Mouse (Mus musculus): ENCODE measurements around the gene Unc13b.

The Unc13b gene

GRCm38 (mm10) chr4:43038567-43039495 is 19.9 kb upstream of the Unc13b start:
- DNase-seq = peak; percentile 46 to 52

- peak in 1 of 2 experiments; percentile 7 for DNase-seq
Measured at GRCm38 (mm10) chr4:43039609-43040008, 19.1 kb upstream of the Unc13b start.

- DNase-seq = peak; percentile 99
Measured at GRCm38 (mm10) chr4:43040114-43040572, 18.6 kb upstream of the Unc13b start.

- DNase-seq = no peak
Measured at GRCm38 (mm10) chr4:43040881-43041547, 17.7 kb upstream of the Unc13b start.

GRCm38 (mm10) chr4:43043644-43044357 is 15.0 kb upstream of the Unc13b start:
- DNase-seq = peak; percentile 77 to 81

GRCm38 (mm10) chr4:43044673-43045072 is 14.1 kb upstream of the Unc13b start:
- DNase-seq = peak; percentile 57 to 75

GRCm38 (mm10) chr4:43045285-43045658 is 13.5 kb upstream of the Unc13b start:
- DNase-seq = peak in 1 of 2 experiments; percentile 63

GRCm38 (mm10) chr4:43045659-43046302 is 13.0 kb upstream of the Unc13b start, which contains the start of gene Fam214b:
TSS of gene Fam214b (minus strand) at chr4:43046220.
- peak; percentile 100 for DNase-seq

GRCm38 (mm10) chr4:43046607-43047006 is 12.1 kb upstream of the Unc13b start:
- no peak for DNase-seq

GRCm38 (mm10) chr4:43047231-43047630 is 11.5 kb upstream of the Unc13b start:
- peak; percentile 81 to 90 for DNase-seq

GRCm38 (mm10) chr4:43052627-43053026 is 6.1 kb upstream of the Unc13b start:
- peak; percentile 75 to 77 for DNase-seq

GRCm38 (mm10) chr4:43057654-43058053 is 1.1 kb upstream of the Unc13b start:
- no peak for DNase-seq

GRCm38 (mm10) chr4:43058392-43058752 is 381 bp upstream of the Unc13b start:
- DNase-seq = no peak

GRCm38 (mm10) chr4:43059697-43060096 is 944 bp downstream of the Unc13b start:
- DNase-seq = no peak

GRCm38 (mm10) chr4:43060286-43060685 is 1.5 kb downstream of the Unc13b start:
- DNase-seq = peak in 1 of 2 experiments; percentile 19

- no peak for DNase-seq
Measured at GRCm38 (mm10) chr4:43065471-43065870, 6.7 kb downstream of the Unc13b start.

- DNase-seq = no peak
Measured at GRCm38 (mm10) chr4:43074923-43075322, 16.2 kb downstream of the Unc13b start.

GRCm38 (mm10) chr4:43078071-43078718 is 19.4 kb downstream of the Unc13b start:
- DNase-seq = peak in 1 of 2 experiments; percentile 6

GRCm38 (mm10) chr4:43082458-43082857 is 23.7 kb downstream of the Unc13b start:
- DNase-seq = no peak

- DNase-seq = no peak
Measured at GRCm38 (mm10) chr4:43089950-43090349, 31.2 kb downstream of the Unc13b start.

- DNase-seq = no peak
Measured at GRCm38 (mm10) chr4:43091183-43091582, 32.4 kb downstream of the Unc13b start.

GRCm38 (mm10) chr4:43113491-43113890 is 54.7 kb downstream of the Unc13b start:
- DNase-seq = no peak

Data from kidney, postnatal 36 days (tissue).